Mouse (Mus musculus) stomach, embryonic 16.5 days (tissue): ENCODE results near the gene Pikfyve. TPM values are rescaled to one million over a fixed set of nuclear protein-coding genes. Genes with fewer than 3 reads are reported as not detected.

Experiments used
- ATAC-seq: fragments of 200-750 bp; cut with Nextera tagmentation; 2 replicates; pipeline ENCODE4 v1.8.0; 2017; ENCODE audit warnings: moderate number of reproducible peaks, moderate TSS enrichment; ENCODE audit not compliant: insufficient read depth, low FRiP score
- H3K27ac ChIP-seq: fragments of 300-500 bp; sonication (generic); 2 replicates; pipeline ENCODE4 v1.5.1; 2014; ENCODE audit warnings: low read length
- H3K27me3 ChIP-seq: fragments of 300-500 bp; sonication (generic); 2 replicates; pipeline ENCODE4 v1.6.1; 2014; ENCODE audit warnings: low read length, control low read depth, mixed read lengths; ENCODE audit not compliant: control insufficient read depth, insufficient read depth
- H3K36me3 ChIP-seq: fragments of 300-500 bp; sonication (generic); 2 replicates; pipeline ENCODE4 v1.6.1; 2014; ENCODE audit warnings: low read length; ENCODE audit not compliant: control insufficient read depth, insufficient read depth
- H3K4me1 ChIP-seq: fragments of 300-500 bp; sonication (generic); 2 replicates; pipeline ENCODE4 v1.6.1; 2014; ENCODE audit warnings: low read length, control low read depth, mixed read lengths; ENCODE audit not compliant: control insufficient read depth, insufficient read depth
- H3K4me2 ChIP-seq: fragments of 300-500 bp; sonication (generic); 2 replicates; pipeline ENCODE4 v1.6.1; 2014; ENCODE audit warnings: low read depth, low read length, mixed read lengths
- H3K4me3 ChIP-seq: fragments of 300-500 bp; sonication (generic); replicated peaks from 2 replicates; pipeline ENCODE4 v1.5.1; 2014; ENCODE audit warnings: mild to moderate bottlenecking, low read length
- H3K9ac ChIP-seq: fragments of 300-500 bp; sonication (generic); 2 replicates; pipeline ENCODE4 v1.6.1; 2014; ENCODE audit warnings: low read length
- H3K9me3 ChIP-seq: fragments of 300-500 bp; sonication (generic); replicated peaks from 2 replicates; pipeline ENCODE4 v1.6.1; 2016; ENCODE audit warnings: low read length, control low read depth; ENCODE audit not compliant: control insufficient read depth
- WGBS: fragments of 180-500 bp; shearing (Covaris S2); extraction: QIAGEN DNeasy Blood & Tissue Kit; methylation state at CpG from one replicate; pipeline ENCODE4 v1.1.7; 2014; 5-methylcytosine and 5-hydroxymethylcytosine counted together
- polyA plus RNA-seq: library from polyadenylated mRNA; unstranded; fragments of >200 nt; fragmentation: Nextera tagmentation; extraction: Ambion mirVana; gene quantifications from 2 replicates; pipeline ENCODE4 v1.2.1, GENCODE M21; 2015

Gene Pikfyve
- polyA plus RNA-seq, 1 experiment from 2014 or later = 7.4 TPM

DNA sequence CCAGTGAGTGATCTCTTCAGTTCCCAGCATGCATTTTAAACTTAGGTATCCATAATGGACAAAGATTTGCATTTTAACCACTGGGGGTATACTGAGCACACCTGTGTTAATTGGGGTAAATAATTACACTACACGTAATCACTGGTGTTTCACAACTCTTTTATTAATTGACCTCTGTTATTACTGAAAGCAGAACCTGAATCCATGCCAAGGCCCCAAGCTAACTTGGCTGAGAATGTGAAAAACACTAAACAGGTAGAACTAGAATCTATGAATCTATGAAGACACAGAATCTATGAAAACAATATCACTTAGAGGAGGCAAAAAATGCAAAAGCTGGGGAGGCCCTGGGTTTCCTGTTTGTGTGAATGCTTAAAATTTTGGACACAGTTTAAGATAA, 19.0 kb upstream of the Pikfyve start:
- 89% methylated on average over 1 of the region's 1 CpGs for WGBS
- H3K27me3 ChIP-seq = no peaks in the 10 kb centered on the region
- no peaks in the 10 kb centered on the region for H3K9me3 ChIP-seq
- H3K4me1 ChIP-seq = no peaks in the 10 kb centered on the region
- H3K4me3 ChIP-seq = no peak overlapping the region
- no peak overlapping the region for H3K27ac ChIP-seq
- no peak for ATAC-seq
- H3K4me2 ChIP-seq = no peak overlapping the region
- no peak overlapping the region for H3K9ac ChIP-seq
- H3K36me3 ChIP-seq = peaks cover 44% of the 10 kb centered on the region

DNA sequence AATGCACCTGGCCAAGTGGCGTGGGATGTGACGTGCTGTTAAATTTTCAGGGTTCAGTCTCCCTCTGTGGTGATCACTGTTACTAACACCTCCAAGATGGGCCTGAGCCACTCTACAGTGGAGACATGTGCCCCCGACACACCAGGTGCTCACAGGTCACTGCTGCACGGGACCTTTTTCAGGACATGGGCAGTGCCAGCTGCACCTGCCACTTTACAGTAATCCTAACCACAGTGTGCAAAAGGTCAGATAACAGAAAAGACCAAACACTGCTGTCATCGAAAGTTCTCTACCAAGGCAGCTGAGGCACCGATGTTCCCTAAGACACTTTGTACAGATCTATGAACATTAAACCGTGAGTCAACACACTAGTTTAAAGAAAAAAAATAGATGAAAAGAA, 16.9 kb upstream of the Pikfyve start:
- no peak for ATAC-seq
- WGBS = 78% methylated on average over 7 of the region's 7 CpGs
- Histone ChIP-seq H3K27me3 (no peaks in the 10 kb centered on the region), H3K4me2 (no peak overlapping the region), H3K4me3 (no peak overlapping the region), H3K36me3 (peaks cover 29% of the 10 kb centered on the region), H3K27ac (no peak overlapping the region), H3K9me3 (no peaks in the 10 kb centered on the region), H3K4me1 (no peaks in the 10 kb centered on the region), H3K9ac (no peak overlapping the region)

DNA sequence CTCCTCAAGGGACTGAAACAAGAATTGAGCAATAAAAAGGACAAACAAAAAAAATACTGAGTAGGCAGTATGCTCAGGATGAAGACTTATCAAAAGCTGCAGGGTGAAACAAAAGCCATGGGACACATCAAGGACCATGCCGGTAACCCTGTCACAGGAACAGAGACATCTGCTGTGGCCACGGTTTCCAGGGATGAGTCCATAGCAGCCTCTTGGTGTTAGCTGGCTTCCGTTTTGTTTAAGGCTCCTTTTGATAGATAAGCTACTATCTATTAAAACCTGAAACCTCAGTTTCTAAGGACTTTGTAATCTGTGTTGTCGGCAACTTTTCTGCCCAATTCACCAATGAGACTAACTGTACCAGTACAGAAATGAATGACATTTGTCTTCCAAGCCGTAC, 16.5 kb upstream of the Pikfyve start:
- Histone ChIP-seq H3K9ac (no peak overlapping the region), H3K36me3 (peaks cover 25% of the 10 kb centered on the region), H3K27me3 (no peaks in the 10 kb centered on the region), H3K4me2 (no peak overlapping the region), H3K9me3 (no peaks in the 10 kb centered on the region), H3K4me1 (no peaks in the 10 kb centered on the region), H3K4me3 (no peak overlapping the region), H3K27ac (no peak overlapping the region)
- ATAC-seq = no peak
- 81% methylated on average over 5 of the region's 5 CpGs for WGBS

DNA sequence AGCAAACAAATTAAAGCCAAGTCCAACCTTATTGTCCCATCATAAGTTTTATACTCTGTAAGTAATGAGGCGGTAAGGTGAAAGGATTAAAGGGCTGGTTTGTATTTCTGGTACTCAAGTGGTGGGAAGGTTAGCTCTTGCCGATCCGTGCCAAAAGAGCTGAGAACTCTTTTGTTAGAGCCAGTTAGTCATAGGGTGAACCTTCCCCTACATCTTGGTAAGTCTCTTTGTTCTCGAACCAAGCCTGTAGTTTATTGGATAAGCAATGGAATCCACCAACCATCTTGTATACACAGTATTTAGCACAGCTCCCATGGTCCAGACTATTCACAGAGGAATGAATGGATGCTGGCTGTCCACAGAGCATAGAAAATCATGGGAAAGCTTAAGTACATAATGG, 14.9 kb upstream of the Pikfyve start:
- no peaks in the 10 kb centered on the region for H3K9me3 ChIP-seq
- no peak overlapping the region for H3K4me3 ChIP-seq
- H3K9ac ChIP-seq = no peak overlapping the region
- WGBS = 69% methylated on average over 4 of the region's 4 CpGs
- H3K27ac ChIP-seq = peak overlapping the region; percentile 26; the same call in 1 of the 2 replicates
- H3K27me3 ChIP-seq = no peaks in the 10 kb centered on the region
- peaks cover 8% of the 10 kb centered on the region for H3K4me1 ChIP-seq
- no peak overlapping the region for H3K4me2 ChIP-seq
- peak; percentile 50; the same call in 1 of the 2 replicates for ATAC-seq
- peaks cover 17% of the 10 kb centered on the region for H3K36me3 ChIP-seq

DNA sequence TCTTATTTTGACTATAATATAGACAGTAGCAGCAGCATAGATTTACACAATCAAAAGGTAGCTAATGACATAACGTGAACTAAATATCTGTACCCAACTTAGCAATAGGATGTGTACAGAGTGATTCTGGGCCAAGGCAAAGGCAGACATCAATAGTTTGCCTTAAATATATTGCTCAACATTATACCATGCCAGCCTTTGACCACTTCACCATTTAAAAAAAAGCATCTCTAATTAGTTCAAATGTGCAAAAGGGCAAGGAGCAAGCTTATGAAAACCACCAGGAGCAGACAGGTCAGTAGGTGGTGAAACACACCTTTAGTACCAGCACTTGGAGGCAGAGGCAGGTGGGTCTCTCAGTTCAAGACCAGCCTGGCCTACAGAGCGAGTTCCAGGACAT, 12.8 kb upstream of the Pikfyve start:
- no peak for ATAC-seq
- Histone ChIP-seq H3K4me2 (no peak overlapping the region), H3K4me1 (peaks cover 17% of the 10 kb centered on the region), H3K27me3 (no peaks in the 10 kb centered on the region), H3K4me3 (no peak overlapping the region), H3K36me3 (peaks cover 11% of the 10 kb centered on the region), H3K9ac (no peak overlapping the region), H3K27ac (no peak overlapping the region), H3K9me3 (no peaks in the 10 kb centered on the region)
- WGBS = 94% methylated on average over 2 of the region's 2 CpGs

DNA sequence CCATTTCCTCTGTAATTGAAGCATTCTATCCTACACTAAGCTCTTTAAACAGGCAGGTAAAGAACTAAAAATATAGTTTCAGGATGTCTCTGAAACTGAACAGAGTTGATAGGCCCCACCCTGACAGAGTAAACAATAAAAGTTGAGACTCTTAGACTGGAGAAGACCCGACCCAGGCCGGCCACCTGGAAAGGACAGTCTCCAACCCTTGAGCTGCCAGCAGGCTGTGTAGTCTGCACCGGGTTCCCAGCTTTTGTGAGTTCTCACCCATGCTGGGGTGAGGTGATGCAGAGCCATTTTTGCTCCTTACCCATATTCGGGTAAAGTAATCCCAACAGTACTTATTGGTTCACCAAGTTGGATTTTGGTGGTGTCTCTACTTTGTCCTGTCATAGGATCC, 10.3 kb upstream of the Pikfyve start:
- 53% methylated on average over 4 of the region's 4 CpGs for whole genome bisulfite sequencing
- peak overlapping the region; percentile 10; the same call in 1 of the 2 replicates for H3K4me2 ChIP-seq
- no peak overlapping the region for H3K4me3 ChIP-seq
- no peaks in the 10 kb centered on the region for H3K9me3 ChIP-seq
- H3K27ac ChIP-seq = peak overlapping the region; percentile 14; the same call in 1 of the 2 replicates
- peaks cover under 1% of the 10 kb centered on the region; the same call in 1 of the 2 replicates for H3K36me3 ChIP-seq
- no peak overlapping the region for H3K9ac ChIP-seq
- peaks cover 17% of the 10 kb centered on the region for H3K4me1 ChIP-seq
- no peak for ATAC-seq
- H3K27me3 ChIP-seq = no peaks in the 10 kb centered on the region

DNA sequence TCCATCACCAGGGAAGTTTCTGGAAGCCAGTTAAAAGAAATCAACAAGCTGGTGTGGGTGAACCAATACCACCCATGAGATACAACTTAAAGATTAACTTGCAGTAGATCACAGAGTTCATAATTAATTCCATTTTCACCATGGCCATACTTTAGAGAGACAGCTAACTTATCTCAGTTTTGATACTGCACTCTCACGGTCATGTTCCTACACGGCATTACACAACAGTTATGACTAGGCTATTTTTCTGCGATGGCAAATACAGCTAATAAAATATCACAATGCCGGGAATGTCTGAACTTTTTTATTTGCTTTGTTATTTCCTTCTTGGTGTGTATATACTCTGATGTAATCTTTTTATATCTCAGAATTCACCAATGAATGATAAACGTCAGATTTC, 9.6 kb upstream of the Pikfyve start:
- no peaks in the 10 kb centered on the region for H3K9me3 ChIP-seq
- peaks cover 17% of the 10 kb centered on the region for H3K4me1 ChIP-seq
- H3K36me3 ChIP-seq = no peaks in the 10 kb centered on the region
- H3K9ac ChIP-seq = no peak overlapping the region
- H3K27me3 ChIP-seq = no peaks in the 10 kb centered on the region
- H3K4me3 ChIP-seq = no peak overlapping the region; the same call in 1 of the 2 replicates
- no peak overlapping the region for H3K27ac ChIP-seq
- ATAC-seq = no peak
- WGBS = 46% methylated on average over 5 of the region's 5 CpGs
- peak overlapping the region; percentile 41 for H3K4me2 ChIP-seq

DNA sequence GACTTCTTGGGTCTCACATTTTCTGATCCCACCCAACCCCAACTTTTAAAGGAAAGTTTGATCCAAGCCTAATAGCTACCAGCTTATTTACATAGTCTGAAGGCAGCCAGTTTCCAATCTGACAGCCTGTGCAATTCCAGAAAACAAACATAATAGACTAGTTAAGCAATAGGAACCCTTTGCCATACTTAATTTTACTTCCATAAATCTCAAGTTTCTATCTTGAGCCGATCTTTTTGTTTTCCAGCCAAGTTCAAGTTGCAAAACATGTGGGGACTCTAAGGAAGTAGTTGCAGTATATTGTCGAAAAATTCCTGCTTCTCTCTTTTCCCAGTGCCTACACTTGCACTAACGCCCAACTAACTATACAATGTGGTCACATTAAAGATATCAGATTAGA, 9.0 kb upstream of the Pikfyve start:
- no peaks in the 10 kb centered on the region for H3K27me3 ChIP-seq
- H3K9ac ChIP-seq = peak overlapping the region; percentile 87; the same call in 1 of the 2 replicates
- ATAC-seq = no peak
- peaks cover 17% of the 10 kb centered on the region for H3K4me1 ChIP-seq
- peak overlapping the region; percentile 99 for H3K27ac ChIP-seq
- no peaks in the 10 kb centered on the region for H3K9me3 ChIP-seq
- H3K4me2 ChIP-seq = peak overlapping the region; percentile 81
- no peaks in the 10 kb centered on the region for H3K36me3 ChIP-seq
- H3K4me3 ChIP-seq = peak overlapping the region; percentile 84
- WGBS = 23% methylated on average over 3 of the region's 3 CpGs

DNA sequence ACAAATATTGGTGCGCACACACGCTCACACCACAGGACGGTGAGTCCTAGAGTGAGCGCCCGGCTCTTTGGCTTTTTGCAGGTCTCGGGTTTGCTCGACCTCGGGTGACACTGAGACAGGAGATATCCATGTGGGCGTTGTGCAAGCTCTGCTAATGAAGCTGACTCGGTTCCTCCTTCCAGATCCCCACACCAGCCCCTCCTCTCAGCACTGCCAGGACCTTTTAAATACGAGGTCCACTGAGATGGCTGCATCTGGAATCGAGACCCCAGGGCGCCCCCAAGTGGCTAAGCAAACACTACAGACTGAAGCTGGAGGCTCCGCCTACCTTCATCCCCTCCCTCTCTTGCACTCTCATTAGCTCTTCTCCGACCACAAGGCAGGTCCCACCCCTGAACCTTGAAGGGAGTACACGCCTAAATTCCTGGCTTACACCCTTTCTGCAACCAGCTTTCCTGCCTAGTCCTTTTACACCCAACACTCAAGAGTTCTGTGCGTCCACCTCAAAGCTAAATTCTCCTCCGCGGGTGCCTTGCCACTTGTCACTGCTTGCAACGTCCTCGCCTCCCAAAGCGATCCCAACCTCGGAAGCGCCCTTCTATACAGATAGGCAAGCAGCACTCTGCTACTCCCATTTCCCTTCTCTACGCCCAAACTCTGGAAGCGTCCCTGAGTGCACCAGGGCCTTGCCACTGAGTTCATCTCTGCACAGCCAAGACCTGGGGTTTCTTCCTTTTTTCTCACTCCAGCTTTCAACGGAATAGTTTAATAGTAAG, 8.2 kb upstream of the Pikfyve start:
- ATAC-seq = peak; percentile 88
- H3K4me1 ChIP-seq = peaks cover 17% of the 10 kb centered on the region
- H3K4me2 ChIP-seq = peak overlapping the region; percentile 81
- H3K9ac ChIP-seq = peak overlapping the region; percentile 87
- no peaks in the 10 kb centered on the region for H3K9me3 ChIP-seq
- H3K36me3 ChIP-seq = no peaks in the 10 kb centered on the region
- H3K4me3 ChIP-seq = peak overlapping the region; percentile 84
- no peaks in the 10 kb centered on the region for H3K27me3 ChIP-seq
- WGBS = 2% methylated on average over 27 of the region's 27 CpGs
- peak overlapping the region; percentile 99 for H3K27ac ChIP-seq
